Mouse (Mus musculus): ENCODE results near the gene Tex38. TPM values are rescaled to one million over a fixed set of nuclear protein-coding genes. Genes with fewer than 3 reads are reported as not detected.

The Tex38 gene
- polyA plus RNA-seq, 1 experiment = 0.47 TPM

- DNase-seq = no peak
- Histone ChIP-seq H3K4me3 (ENCODE audit: insufficient read depth, low read depth, low read length) (no peak overlapping the region), H3K36me3 (ENCODE audit: control insufficient read depth, insufficient read depth, low read length) (peaks cover 5% of the 10 kb centered on the region), H3K4me1 (ENCODE audit: control insufficient read depth, insufficient read depth, low read length) (no peaks in the 10 kb centered on the region), H3K27ac (ENCODE audit: insufficient read depth, low read depth, low read length) (no peak overlapping the region), H3K27me3 (replicated peaks; ENCODE audit: control insufficient read depth, insufficient read depth, low read length) (no peaks in the 10 kb centered on the region)
- no peak for TF ChIP-seq CTCF (conservative IDR thresholded peaks at IDR 0.05; ENCODE audit: insufficient read depth, insufficient read length, low read depth, low read length)
- TF ChIP-seq POLR2A (IDR thresholded peaks at IDR 0.05; ENCODE audit: low read depth, low read length) = no peak
- WGBS = 76% methylated on average over 1 of the region's 1 CpGs
These were observed 31.5 kb downstream of the Tex38 start for GRCm38 (mm10) chr4:115749336-115749735.

- DNase-seq = no peak
- 27% methylated on average over 1 of the region's 1 CpGs for WGBS
- Histone ChIP-seq H3K27ac (ENCODE audit: insufficient read depth, low read depth, low read length) (no peak overlapping the region), H3K4me3 (ENCODE audit: insufficient read depth, low read depth, low read length) (no peak overlapping the region), H3K4me1 (ENCODE audit: control insufficient read depth, insufficient read depth, low read length) (0 out of 2 replicates have a peak, but pooled peaks cover under 1% of the 10 kb centered on the region), H3K36me3 (ENCODE audit: control insufficient read depth, insufficient read depth, low read length) (peaks cover 5% of the 10 kb centered on the region), H3K27me3 (replicated peaks; ENCODE audit: control insufficient read depth, insufficient read depth, low read length) (no peaks in the 10 kb centered on the region)
- TF ChIP-seq CTCF (conservative IDR thresholded peaks at IDR 0.05; ENCODE audit: insufficient read depth, insufficient read length, low read depth, low read length) (no peak), POLR2A (IDR thresholded peaks at IDR 0.05; ENCODE audit: low read depth, low read length) (no peak)
These were observed 32.6 kb downstream of the Tex38 start for GRCm38 (mm10) chr4:115748181-115748580.

- 85% methylated on average over 4 of the region's 4 CpGs for WGBS
- no peak overlapping the region for H3K4me3 ChIP-seq (ENCODE audit: insufficient read depth, low read depth, low read length)
- H3K36me3 ChIP-seq (ENCODE audit: control insufficient read depth, insufficient read depth, low read length) = peaks cover 1% of the 10 kb centered on the region; the same call in 1 of the 2 replicates
- no peak overlapping the region for H3K27ac ChIP-seq (ENCODE audit: insufficient read depth, low read depth, low read length)
- DNase-seq = no peak
- no peaks in the 10 kb centered on the region for H3K27me3 ChIP-seq (replicated peaks; ENCODE audit: control insufficient read depth, insufficient read depth, low read length)
- H3K4me1 ChIP-seq (ENCODE audit: control insufficient read depth, insufficient read depth, low read length) = peaks cover 13% of the 10 kb centered on the region
- TF ChIP-seq POLR2A (IDR thresholded peaks at IDR 0.05; ENCODE audit: low read depth, low read length) (no peak), CTCF (conservative IDR thresholded peaks at IDR 0.05; ENCODE audit: insufficient read depth, insufficient read length, low read depth, low read length) (no peak)
These were observed 37.7 kb downstream of the Tex38 start for GRCm38 (mm10) chr4:115743096-115743495.

- Histone ChIP-seq H3K36me3 (ENCODE audit: control insufficient read depth, insufficient read depth, low read length) (peaks cover 1% of the 10 kb centered on the region; the same call in 1 of the 2 replicates), H3K4me1 (ENCODE audit: control insufficient read depth, insufficient read depth, low read length) (peaks cover 13% of the 10 kb centered on the region), H3K27ac (ENCODE audit: insufficient read depth, low read depth, low read length) (no peak overlapping the region), H3K27me3 (replicated peaks; ENCODE audit: control insufficient read depth, insufficient read depth, low read length) (no peaks in the 10 kb centered on the region), H3K4me3 (ENCODE audit: insufficient read depth, low read depth, low read length) (no peak overlapping the region)
- TF ChIP-seq POLR2A (IDR thresholded peaks at IDR 0.05; ENCODE audit: low read depth, low read length) = no peak
- TF ChIP-seq CTCF (conservative IDR thresholded peaks at IDR 0.05; ENCODE audit: insufficient read depth, insufficient read length, low read depth, low read length) = no peak
- DNase-seq = no peak
These were observed 38.2 kb downstream of the Tex38 start for GRCm38 (mm10) chr4:115742658-115743057.

- no peaks in the 10 kb centered on the region; the same call in 1 of the 2 replicates for H3K36me3 ChIP-seq (ENCODE audit: control insufficient read depth, insufficient read depth, low read length)
- H3K27ac ChIP-seq (ENCODE audit: insufficient read depth, low read depth, low read length) = no peak overlapping the region
- TF ChIP-seq POLR2A (IDR thresholded peaks at IDR 0.05; ENCODE audit: low read depth, low read length) = no peak
- TF ChIP-seq CTCF (conservative IDR thresholded peaks at IDR 0.05; ENCODE audit: insufficient read depth, insufficient read length, low read depth, low read length) = no peak
- H3K27me3 ChIP-seq (replicated peaks; ENCODE audit: control insufficient read depth, insufficient read depth, low read length) = no peaks in the 10 kb centered on the region
- peaks cover 13% of the 10 kb centered on the region for H3K4me1 ChIP-seq (ENCODE audit: control insufficient read depth, insufficient read depth, low read length)
- WGBS = 33% methylated on average over 13 of the region's 13 CpGs
- no peak for DNase-seq
- H3K4me3 ChIP-seq (ENCODE audit: insufficient read depth, low read depth, low read length) = peak overlapping the region; percentile 15; the same call in 1 of the 2 replicates
These were observed 42.3 kb downstream of the Tex38 start for GRCm38 (mm10) chr4:115738481-115738985.

- WGBS = under 1% methylated on average over 45 of the region's 45 CpGs
- peaks cover 10% of the 10 kb centered on the region for H3K4me1 ChIP-seq (ENCODE audit: control insufficient read depth, insufficient read depth, low read length)
- peak within 1 kb of the TSS; percentile 99 for H3K4me3 ChIP-seq (ENCODE audit: insufficient read depth, low read depth, low read length)
- H3K36me3 ChIP-seq (ENCODE audit: control insufficient read depth, insufficient read depth, low read length) = no peaks in the 10 kb centered on the region
- H3K27me3 ChIP-seq (replicated peaks; ENCODE audit: control insufficient read depth, insufficient read depth, low read length) = no peaks in the 10 kb centered on the region
- peak within 1 kb of the TSS; percentile 79 for H3K27ac ChIP-seq (ENCODE audit: insufficient read depth, low read depth, low read length)
- peak; percentile 99 for DNase-seq
- TF ChIP-seq POLR2A (IDR thresholded peaks at IDR 0.05; ENCODE audit: low read depth, low read length) (no peak), CTCF (conservative IDR thresholded peaks at IDR 0.05; ENCODE audit: insufficient read depth, insufficient read length, low read depth, low read length) (peak; percentile 33; the same call in 1 of the 2 replicates)
These were observed 43.2 kb downstream of the Tex38 start, which contains the start of gene Efcab14 for GRCm38 (mm10) chr4:115737551-115738041. TSS of gene Efcab14 (plus strand) at chr4:115737744.

DNA sequence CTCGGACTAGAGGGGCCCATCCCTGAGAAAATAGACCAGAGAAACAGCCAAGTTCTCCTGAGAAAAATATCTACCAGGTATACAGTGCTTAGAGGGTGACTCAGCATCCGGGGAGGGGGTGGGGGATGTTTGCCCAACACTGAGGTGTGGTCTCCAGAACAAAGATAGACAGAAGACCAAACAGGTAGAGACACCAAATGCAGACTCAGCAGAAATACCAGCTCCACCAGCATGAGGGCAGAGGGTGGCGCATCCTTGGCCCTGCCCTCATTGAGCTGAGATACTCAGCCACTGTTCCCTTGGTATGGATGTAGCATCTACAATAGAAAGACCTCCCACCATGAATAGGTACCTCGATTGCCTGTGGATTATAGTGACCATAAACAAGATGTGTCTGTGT lies 46.0 kb downstream of the Tex38 start:
- H3K27ac ChIP-seq (ENCODE audit: insufficient read depth, low read depth, low read length) = no peak overlapping the region
- H3K27me3 ChIP-seq (replicated peaks; ENCODE audit: control insufficient read depth, insufficient read depth, low read length) = no peaks in the 10 kb centered on the region
- no peak for TF ChIP-seq POLR2A (IDR thresholded peaks at IDR 0.05; ENCODE audit: low read depth, low read length)
- no peak for TF ChIP-seq CTCF (conservative IDR thresholded peaks at IDR 0.05; ENCODE audit: insufficient read depth, insufficient read length, low read depth, low read length)
- no peak for DNase-seq
- no peak overlapping the region for H3K4me3 ChIP-seq (ENCODE audit: insufficient read depth, low read depth, low read length)
- no peaks in the 10 kb centered on the region for H3K36me3 ChIP-seq (ENCODE audit: control insufficient read depth, insufficient read depth, low read length)
- H3K4me1 ChIP-seq (ENCODE audit: control insufficient read depth, insufficient read depth, low read length) = peaks cover 10% of the 10 kb centered on the region
- 68% methylated on average over 4 of the region's 4 CpGs for WGBS
